Mouse (Mus musculus) ES-E14 (cell line): ENCODE measurements at regions not wholly inside any gene's neighbourhood (a gene's known extent, or its start where the extent isn't known, plus 50 kb on each side); places are given as distances from the start of the nearest gene placed in this dataset.

Experiments
- DNase-seq: peaks from one replicate; pipeline ENCODE4 v3.0.0-alpha.2; 2013; ENCODE audit warnings: low read depth, low spot score
- H3K27ac ChIP-seq: 2 replicates; pipeline ENCODE4 v1.5.1; 2012; ENCODE audit warnings: low read depth, mild to moderate bottlenecking, low read length, moderate library complexity, mixed read lengths; ENCODE audit not compliant: poor library complexity, insufficient read depth, severe bottlenecking
- H3K36me3 ChIP-seq: 2 replicates; pipeline ENCODE4 v1.6.1; 2012; ENCODE audit warnings: mild to moderate bottlenecking, low read length, moderate library complexity, mixed read lengths; ENCODE audit not compliant: control insufficient read depth, poor library complexity, insufficient read depth, severe bottlenecking
- H3K4me1 ChIP-seq, 2 experiments: fragments of 150-350 bp in 1 of 2; sonication (generic) in 1 of 2; 2 replicates each; pipeline ENCODE4 v1.6.1; 2012; ENCODE audit warnings: low read length in 2 of 2, mild to moderate bottlenecking in 1 of 2, mixed read lengths in 1 of 2; ENCODE audit not compliant: control insufficient read depth in 2 of 2, insufficient read depth in 2 of 2, poor library complexity in 1 of 2
- H3K4me3 ChIP-seq, 2 experiments: fragments of 150-350 bp in 1 of 2; sonication (generic) in 1 of 2; 2 replicates each; pipeline ENCODE4 v1.5.1; 2012; ENCODE audit warnings: low read length in 2 of 2, low read depth in 1 of 2, mild to moderate bottlenecking in 1 of 2, mixed read lengths in 1 of 2; ENCODE audit not compliant: insufficient read depth in 1 of 2, poor library complexity in 1 of 2, severe bottlenecking in 1 of 2
- H3K9ac ChIP-seq: 2 replicates; pipeline ENCODE4 v1.6.1; 2012; ENCODE audit warnings: low read depth, mild to moderate bottlenecking, low read length, mixed read lengths; ENCODE audit not compliant: poor library complexity, insufficient read depth, severe bottlenecking
- H3K9me3 ChIP-seq: fragments of 150-350 bp; sonication (generic); 2 replicates; pipeline ENCODE4 v1.6.1; 2012; ENCODE audit warnings: low read depth, mild to moderate bottlenecking, low read length; ENCODE audit not compliant: control insufficient read depth, insufficient read depth
- HCFC1 ChIP-seq: IDR thresholded peaks from 2 replicates; pipeline ENCODE4 v1.6.1; 2012; ENCODE audit warnings: low read length, inconsistent platforms, borderline replicate concordance; ENCODE audit not compliant: insufficient read depth
- MAFK ChIP-seq: IDR thresholded peaks from 2 replicates; pipeline ENCODE4 v1.6.1; 2014; ENCODE audit warnings: mild to moderate bottlenecking, low read depth, low read length, inconsistent platforms; ENCODE audit not compliant: insufficient read depth
- ZC3H11A ChIP-seq: IDR thresholded peaks from 2 replicates; pipeline ENCODE4 v1.6.1; 2012; ENCODE audit warnings: low read depth, mild to moderate bottlenecking, inconsistent platforms, low read length, borderline replicate concordance
- ZNF384 ChIP-seq: IDR thresholded peaks from 2 replicates; pipeline ENCODE4 v1.6.1; 2012; ENCODE audit warnings: low read depth, low read length, inconsistent platforms
- in situ Hi-C, 2 experiments: fragments of 600-800 bp; cut with MboI; formaldehyde crosslinking; loops; one replicate each; pipeline ENCODE4 v1.15.1; 2025; ENCODE audit warnings: low sequenced_read_pairs in 2 of 2, inconsistent platforms in 1 of 2; ENCODE audit not compliant: unreplicated experiment in 2 of 2

DNA sequence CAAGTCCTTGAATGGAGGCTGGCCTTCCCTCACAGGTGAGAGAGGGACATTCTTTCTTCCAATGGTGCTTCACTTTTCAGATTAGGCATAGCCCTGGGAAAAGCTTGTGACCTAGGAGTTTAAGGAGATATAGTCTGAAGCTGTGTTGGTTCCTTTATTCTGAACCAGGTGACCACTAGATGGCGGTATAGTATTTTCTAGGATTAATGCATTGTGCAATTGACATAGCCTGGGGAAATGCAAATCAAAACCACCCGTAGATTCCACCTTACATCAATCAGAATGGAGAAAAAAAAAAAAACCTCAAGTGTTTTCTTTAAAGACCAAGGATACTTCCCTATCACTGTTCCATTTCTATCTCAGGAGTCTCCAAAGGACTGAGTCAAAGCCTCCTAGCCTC is 61.3 kb upstream of the Cdx4 start:
- no peak for TF ChIP-seq MAFK
- peak; percentile 13; the same call in 1 of the 2 replicates for TF ChIP-seq ZC3H11A
- no peak for TF ChIP-seq HCFC1
- no peak for TF ChIP-seq ZNF384
- Histone ChIP-seq H3K27ac (no peak overlapping the region), H3K4me1 (no peaks in the 10 kb centered on the region), H3K4me3 (no peak overlapping the region), H3K36me3 (no peaks in the 10 kb centered on the region), H3K9ac (no peak overlapping the region), H3K9me3 (no peaks in the 10 kb centered on the region)
- peak; percentile 40 for DNase-seq
- in situ Hi-C loops = loop anchor here in 1 of 2 experiments (10.0 kb wide), 1 partner anchor 185 kb away; no protein-coding TSS in a partner anchor
